21 mouse cellular contexts compared by ENCODE assay signal in the genomic region with DNA sequence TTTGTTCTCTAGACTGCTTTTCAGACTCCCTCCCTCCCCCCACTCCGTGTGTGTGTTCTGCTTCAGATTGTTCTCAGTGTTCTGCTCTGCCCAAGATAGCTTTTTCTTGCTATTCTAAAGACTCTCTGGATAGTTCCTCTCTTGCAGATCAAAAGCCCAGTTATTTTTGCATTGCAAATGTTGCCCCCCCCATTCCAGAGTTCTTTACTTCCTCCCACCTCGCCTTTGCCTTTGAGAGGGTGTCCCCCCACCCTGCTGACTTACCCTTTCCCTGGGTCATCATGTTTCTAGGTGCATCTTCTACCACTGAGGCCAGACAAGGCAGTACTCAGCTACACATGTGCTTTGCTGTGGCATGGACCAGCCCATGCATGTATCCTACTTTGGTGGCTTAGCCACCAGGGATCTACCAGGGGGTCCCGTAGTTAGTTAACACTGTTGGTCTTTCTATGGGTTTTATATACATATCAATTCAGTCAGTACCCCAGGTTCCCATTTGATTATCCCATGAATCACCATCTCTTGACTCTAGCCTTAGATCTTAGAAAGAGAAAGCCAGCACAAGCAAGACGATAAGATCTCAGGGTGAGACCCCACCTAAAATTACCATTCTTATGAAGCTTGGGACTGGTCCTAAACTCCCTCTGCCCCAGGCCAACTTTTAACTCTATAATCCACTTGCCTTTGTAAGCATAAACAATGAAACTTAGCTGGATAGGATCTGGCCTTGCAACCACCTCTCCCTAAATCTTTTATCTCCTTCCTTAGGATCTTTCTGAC.
DNase-seq lines count a peak whose midpoint lies in the region; TF ChIP-seq lines count a peak whose summit lies in the region.
"Had no signal": no experiment of that assay in that cellular context is flagged by ENCODE, and none has a peak within 500 bp of the region (broad histone marks: within the 10 kb centered on the region; RNA-seq: fewer than 3 reads in every experiment).

No protein-coding gene starts in this region.

- DNase-seq in heart, adult 11 months = peak; percentile 79
- DNase-seq in heart, adult 8-10 months (ENCODE audit: low spot score) = no peak
- DNase-seq in ES-E14 (ENCODE audit: low read depth, low spot score) = peak; percentile 51
- peak; percentile 16 for DNase-seq in WW6 (ENCODE audit: low read depth, low spot score)
- DNase-seq in urinary bladder, postnatal 36 days (ENCODE audit: low spot score in 2 of 2) = no peak
- no peak for DNase-seq in adrenal gland, postnatal 10 days
- DNase-seq in urinary bladder, postnatal 10 days (ENCODE audit: low spot score) = no peak
- DNase-seq: adrenal gland, adult 8-10 months; adrenal gland, postnatal 25 days; B cell, adult 2 months; cerebellum, adult 11 months; cerebellum, adult 18-20 months; cerebellum, adult 8-10 months; cerebellum, adult 9-11 months; cerebellum, postnatal 36 days; embryo, embryonic 11 days had no signal

- peak overlapping the region; percentile 69 for H3K27ac ChIP-seq in ES-E14 (ENCODE audit: insufficient read depth, low read depth, low read length, poor library complexity, severe bottlenecking)
- H3K27ac ChIP-seq: embryonic facial prominence, embryonic 13.5 days; embryonic facial prominence, embryonic 15.5 days; forebrain, embryonic 10.5 days; forebrain, embryonic 12.5 days had no signal

- peaks cover 0 to 2% of the 10 kb centered on the region in 2 experiments; a peak in 1 of 4 replicates for H3K4me1 ChIP-seq in ES-E14 (ENCODE audit: control insufficient read depth in 2 of 2, insufficient read depth in 2 of 2, low read length in 2 of 2, poor library complexity in 1 of 2)
- H3K4me1 ChIP-seq: embryonic facial prominence, embryonic 13.5 days; embryonic facial prominence, embryonic 15.5 days; forebrain, embryonic 10.5 days; forebrain, embryonic 12.5 days had no signal

- in situ Hi-C loops in ES-E14 (cut with MboI; ENCODE audit: low sequenced_read_pairs in 2 of 2, unreplicated experiment in 2 of 2) = no loop called here

- no peak overlapping the region for H3K4me3 ChIP-seq in ES-E14 (ENCODE audit: insufficient read depth in 1 of 2, low read depth in 1 of 2, low read length in 2 of 2, poor library complexity in 1 of 2, severe bottlenecking in 1 of 2)
- H3K4me3 ChIP-seq: embryonic facial prominence, embryonic 13.5 days; embryonic facial prominence, embryonic 15.5 days; erythroblast, embryonic 14.5 days; forebrain, embryonic 10.5 days; forebrain, embryonic 12.5 days had no signal

- H3K9me3 ChIP-seq in ES-E14 (ENCODE audit: control insufficient read depth, insufficient read depth, low read depth, low read length) = no peaks in the 10 kb centered on the region
- H3K9me3 ChIP-seq: embryonic facial prominence, embryonic 13.5 days had no signal

- no peaks in the 10 kb centered on the region for H3K36me3 ChIP-seq in ES-E14 (ENCODE audit: control insufficient read depth, insufficient read depth, low read length, poor library complexity, severe bottlenecking)
- H3K36me3 ChIP-seq: embryonic facial prominence, embryonic 13.5 days; embryonic facial prominence, embryonic 15.5 days; forebrain, embryonic 10.5 days; forebrain, embryonic 12.5 days had no signal

- H3K9ac ChIP-seq in ES-E14 (ENCODE audit: insufficient read depth, low read depth, low read length, poor library complexity, severe bottlenecking) = no peak overlapping the region
- H3K9ac ChIP-seq: embryonic facial prominence, embryonic 13.5 days; embryonic facial prominence, embryonic 15.5 days; forebrain, embryonic 12.5 days had no signal

TF ChIP-seq in ES-E14, 5 proteins besides CTCF, POLR2A, EP300 and RAD21:
- TF ChIP-seq ZNF384 (IDR thresholded peaks at IDR 0.05; ENCODE audit: low read depth, low read length) (no peak), HCFC1 (IDR thresholded peaks at IDR 0.05; ENCODE audit: borderline replicate concordance, insufficient read depth, low read length) (no peak), MAFK (IDR thresholded peaks at IDR 0.05; ENCODE audit: insufficient read depth, low read depth, low read length) (no peak), ZC3H11A (IDR thresholded peaks at IDR 0.05; ENCODE audit: borderline replicate concordance, low read depth, low read length) (no peak), CHD2 (IDR thresholded peaks at IDR 0.05; ENCODE audit: low read depth, low read length) (no peak)
TF ChIP-seq in ES-E14: peak in this region for 0.

Comparison
In these comparisons a context has a peak if more than half of its experiments do, and no peak if none do; other contexts are left out.
1. DNase-seq: peak in heart, adult 11 months (single experiment), ES-E14 (single experiment) and WW6 (single experiment); none in heart, adult 8-10 months (single experiment), urinary bladder, postnatal 36 days (0 of 2), adrenal gland, postnatal 10 days (single experiment) and urinary bladder, postnatal 10 days (single experiment).